Mouse (Mus musculus): Measurements from ENCODE around the gene Negr1.
A peak's percentile ranks its signal among the peaks of the same experiment; 100 is the strongest.

The Negr1 gene

GRCm38 (mm10) chr3:157215937-157216719 lies 654.5 kb downstream of the Negr1 start:
- DNase-seq (ENCODE audit: low spot score) = no peak

- no peak for DNase-seq (ENCODE audit: low spot score)
These were observed 656.2 kb downstream of the Negr1 start for GRCm38 (mm10) chr3:157217794-157218193.

- DNase-seq (ENCODE audit: low spot score) = no peak
These were observed 663.3 kb downstream of the Negr1 start for GRCm38 (mm10) chr3:157224920-157225319.

GRCm38 (mm10) chr3:157232723-157233122 lies 671.1 kb downstream of the Negr1 start:
- DNase-seq (ENCODE audit: low spot score) = peak; percentile 35

- DNase-seq (ENCODE audit: low spot score) = no peak
These were observed 678.6 kb downstream of the Negr1 start for GRCm38 (mm10) chr3:157240240-157240639.

- DNase-seq (ENCODE audit: low spot score) = no peak
These were observed 693.9 kb downstream of the Negr1 start for GRCm38 (mm10) chr3:157255446-157255845.

GRCm38 (mm10) chr3:157255863-157256262 lies 694.3 kb downstream of the Negr1 start:
- peak; percentile 24 for DNase-seq (ENCODE audit: low spot score)

GRCm38 (mm10) chr3:157268742-157269141 lies 707.1 kb downstream of the Negr1 start:
- no peak for DNase-seq (ENCODE audit: low spot score)

- no peak for DNase-seq (ENCODE audit: low spot score)
These were observed 710.8 kb downstream of the Negr1 start for GRCm38 (mm10) chr3:157272379-157272778.

- no peak for DNase-seq (ENCODE audit: low spot score)
These were observed 712.5 kb downstream of the Negr1 start for GRCm38 (mm10) chr3:157274143-157274542.

- no peak for DNase-seq (ENCODE audit: low spot score)
These were observed 718.1 kb downstream of the Negr1 start for GRCm38 (mm10) chr3:157279717-157280116.

GRCm38 (mm10) chr3:157281259-157281658 lies 719.7 kb downstream of the Negr1 start:
- no peak for DNase-seq (ENCODE audit: low spot score)

GRCm38 (mm10) chr3:157291286-157291685 lies 729.7 kb downstream of the Negr1 start:
- no peak for DNase-seq (ENCODE audit: low spot score)

- DNase-seq (ENCODE audit: low spot score) = no peak
These were observed 735.6 kb downstream of the Negr1 start for GRCm38 (mm10) chr3:157297216-157297615.

GRCm38 (mm10) chr3:157303430-157304116 lies 742.0 kb downstream of the Negr1 start:
- no peak for DNase-seq (ENCODE audit: low spot score)

- no peak for DNase-seq (ENCODE audit: low spot score)
These were observed 759.5 kb downstream of the Negr1 start for GRCm38 (mm10) chr3:157321081-157321573.

- no peak for DNase-seq (ENCODE audit: low spot score)
These were observed 760.2 kb downstream of the Negr1 start for GRCm38 (mm10) chr3:157321834-157322233.

- DNase-seq (ENCODE audit: low spot score) = no peak
These were observed 772.6 kb downstream of the Negr1 start for GRCm38 (mm10) chr3:157334169-157334568.

GRCm38 (mm10) chr3:157349480-157349879 lies 787.9 kb downstream of the Negr1 start:
- DNase-seq (ENCODE audit: low spot score) = no peak

- DNase-seq (ENCODE audit: low spot score) = no peak
These were observed 797.3 kb downstream of the Negr1 start for GRCm38 (mm10) chr3:157358905-157359304.

GRCm38 (mm10) chr3:157359840-157360239 lies 798.2 kb downstream of the Negr1 start:
- no peak for DNase-seq (ENCODE audit: low spot score)

Measured in left cerebral cortex, adult 11 months (tissue).